Mouse (Mus musculus) heart, adult 9 months (tissue): ENCODE measurements around the gene Sycn.

ENCODE experiments used
- DNase-seq, 2 experiments: peaks; one replicate each; pipeline ENCODE4 v3.0.0; 2022; ENCODE audit warnings: low spot score in 2 of 2

The Sycn gene

DNA sequence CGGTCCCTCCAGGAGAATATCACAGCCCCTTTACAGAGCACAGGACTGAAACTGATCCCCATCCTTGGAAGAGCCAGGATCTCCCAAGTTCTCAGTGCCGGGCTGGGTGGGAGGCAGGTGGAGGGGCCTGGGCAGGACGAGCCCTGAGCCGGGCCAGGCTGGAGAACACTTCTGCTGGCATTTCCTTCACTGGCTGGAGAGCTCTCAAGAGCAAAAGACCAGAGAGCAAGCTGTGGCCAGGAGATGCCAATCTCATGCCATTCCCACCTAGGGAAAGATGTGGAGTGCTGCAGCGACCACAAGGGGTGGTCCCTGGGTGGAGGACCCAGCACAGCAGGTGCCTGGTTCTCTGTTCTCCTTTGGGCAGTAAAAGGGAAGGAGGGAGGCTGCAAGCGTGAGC lies 44.3 kb downstream of the Sycn start:
- no peak for DNase-seq

DNA sequence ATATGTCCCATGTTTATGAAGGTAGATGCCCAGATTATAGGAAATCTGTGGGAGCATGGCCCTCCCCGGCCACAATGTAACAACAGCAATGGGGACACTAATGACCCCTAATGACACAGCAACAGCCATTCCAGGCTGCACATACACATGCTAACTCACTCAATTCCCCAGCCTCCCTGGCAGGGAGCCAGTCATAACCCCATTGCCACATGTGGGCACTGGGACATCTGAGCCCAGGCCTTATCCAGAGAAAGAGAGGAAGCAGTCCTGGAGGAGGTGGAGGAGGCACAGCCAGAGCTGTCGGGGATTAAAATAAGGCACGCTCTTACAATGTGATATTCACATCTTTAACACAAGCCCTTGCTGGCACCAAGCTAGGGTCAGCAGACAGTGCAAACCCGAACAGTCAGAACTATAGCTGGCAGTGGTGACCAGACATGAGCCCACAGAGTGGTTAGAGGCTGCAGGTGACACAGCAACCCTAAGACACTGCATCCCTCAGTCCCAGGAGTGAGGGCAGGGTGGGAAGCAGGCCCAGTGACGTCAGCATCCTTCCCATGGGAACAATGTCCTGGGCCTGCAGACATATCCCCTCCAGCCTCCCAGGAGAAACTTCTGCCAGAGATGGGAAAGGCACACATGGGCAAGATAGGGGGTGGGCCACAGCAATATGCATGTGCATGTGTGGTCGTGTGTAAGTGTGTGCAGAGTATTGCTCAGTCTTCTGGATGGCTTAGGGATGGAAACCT lies 46.2 kb downstream of the Sycn start:
- DNase-seq: peak in 1 of 2 experiments; percentile 29

- DNase-seq: no peak
These were observed 47.0 kb downstream of the Sycn start for GRCm38 (mm10) chr7:28587644-28588043.
